Mouse (Mus musculus): ENCODE data around the gene Gm10964. TPM values are rescaled to one million over a fixed set of nuclear protein-coding genes. Genes with fewer than 3 reads are reported as not detected.

The Gm10964 gene
- polyA plus RNA-seq, 1 experiment from 2014 or later, result not detected

GRCm38 (mm10) chr3:103759261-103759970 lies 20.2 kb downstream of the Gm10964 start:
- ATAC-seq (replicated peaks; ENCODE audit: low FRiP score) (no peak), DNase-seq (ENCODE audit: low spot score) (no peak)
- Histone ChIP-seq H3K9me3 (ENCODE audit: control insufficient read depth, low read length) (no peaks in the 10 kb centered on the region), H3K27ac (ENCODE audit: low read depth, low read length) (no peak overlapping the region), H3K36me3 (ENCODE audit: control insufficient read depth, insufficient read depth, low read length) (peaks cover 35% of the 10 kb centered on the region), H3K9ac (ENCODE audit: low read depth, low read length) (no peak overlapping the region), H3K4me1 (replicated peaks; ENCODE audit: control insufficient read depth, insufficient read depth, low read length) (no peaks in the 10 kb centered on the region; the same call in 1 of the 2 replicates), H3K4me2 (no peak overlapping the region), H3K4me3 (ENCODE audit: low read depth, low read length) (no peak overlapping the region), H3K27me3 (replicated peaks; ENCODE audit: control insufficient read depth, insufficient read depth, low read length) (no peaks in the 10 kb centered on the region)
- 79% methylated on average over 5 of the region's 5 CpGs for WGBS

DNA sequence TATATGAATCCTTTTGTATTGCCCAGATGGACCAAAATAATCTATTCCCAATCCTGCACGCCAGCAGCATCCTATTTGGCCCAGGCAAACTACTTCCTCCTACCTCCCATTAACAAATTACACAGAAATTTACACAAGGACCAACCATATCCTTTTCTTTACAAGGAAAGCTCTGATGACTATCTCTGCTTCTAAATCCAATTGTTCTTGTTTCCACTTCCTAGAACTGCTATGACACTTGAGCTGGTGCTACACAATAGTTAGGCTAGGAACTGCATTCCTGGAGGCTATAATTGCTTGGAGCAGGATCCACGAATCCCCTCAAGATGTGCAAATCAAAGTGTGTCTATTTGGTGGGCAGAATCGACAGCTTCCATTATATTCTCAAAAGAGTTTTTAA lies 27.6 kb downstream of the Gm10964 start:
- ATAC-seq (replicated peaks; ENCODE audit: low FRiP score) (no peak), DNase-seq (ENCODE audit: low spot score) (no peak)
- Histone ChIP-seq H3K27ac (ENCODE audit: low read depth, low read length) (no peak overlapping the region), H3K4me2 (no peak overlapping the region), H3K4me3 (ENCODE audit: low read depth, low read length) (no peak overlapping the region), H3K36me3 (ENCODE audit: control insufficient read depth, insufficient read depth, low read length) (peaks cover 23% of the 10 kb centered on the region), H3K9ac (ENCODE audit: low read depth, low read length) (no peak overlapping the region), H3K27me3 (replicated peaks; ENCODE audit: control insufficient read depth, insufficient read depth, low read length) (no peaks in the 10 kb centered on the region), H3K9me3 (ENCODE audit: control insufficient read depth, low read length) (no peaks in the 10 kb centered on the region), H3K4me1 (replicated peaks; ENCODE audit: control insufficient read depth, insufficient read depth, low read length) (no peaks in the 10 kb centered on the region)
- 82% methylated on average over 3 of the region's 3 CpGs for WGBS

DNA sequence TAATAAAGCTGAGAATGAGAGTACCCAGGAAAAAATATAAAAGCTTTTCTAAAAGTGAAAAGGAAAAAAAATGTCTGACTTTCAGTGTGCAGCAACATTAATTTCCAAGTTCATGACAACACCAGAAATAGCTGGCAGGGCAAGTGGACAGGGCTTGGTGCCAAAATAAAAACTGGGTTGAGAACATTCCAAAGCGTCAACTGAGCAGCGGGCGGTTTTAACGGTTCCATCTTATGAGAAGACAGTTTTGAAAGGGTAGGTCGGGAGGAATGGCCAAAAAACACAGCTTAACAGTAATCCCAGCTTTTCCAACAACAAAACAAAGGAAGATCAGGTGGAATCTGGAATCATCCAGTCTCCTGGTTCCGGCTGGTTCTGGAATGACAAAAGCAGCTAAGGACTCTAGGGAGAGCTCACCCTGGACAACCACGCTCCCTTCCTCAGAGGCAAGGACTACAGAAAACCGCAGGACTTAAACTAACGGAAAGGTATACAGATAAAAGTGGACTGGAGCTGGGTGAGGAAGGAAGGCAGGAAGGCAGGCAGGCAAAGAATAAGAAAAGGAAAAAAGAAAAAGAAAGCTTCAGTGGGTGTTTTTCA lies 32.5 kb downstream of the Gm10964 start:
- Histone ChIP-seq H3K9ac (ENCODE audit: low read depth, low read length) (no peak overlapping the region), H3K9me3 (ENCODE audit: control insufficient read depth, low read length) (no peaks in the 10 kb centered on the region), H3K27me3 (replicated peaks; ENCODE audit: control insufficient read depth, insufficient read depth, low read length) (no peaks in the 10 kb centered on the region), H3K4me3 (ENCODE audit: low read depth, low read length) (no peak overlapping the region), H3K4me2 (no peak overlapping the region), H3K36me3 (ENCODE audit: control insufficient read depth, insufficient read depth, low read length) (peaks cover 12% of the 10 kb centered on the region), H3K4me1 (replicated peaks; ENCODE audit: control insufficient read depth, insufficient read depth, low read length) (no peaks in the 10 kb centered on the region), H3K27ac (ENCODE audit: low read depth, low read length) (no peak overlapping the region)
- 84% methylated on average over 9 of the region's 9 CpGs for WGBS
- DNase-seq (ENCODE audit: low spot score) (no peak), ATAC-seq (replicated peaks; ENCODE audit: low FRiP score) (no peak)

- Histone ChIP-seq H3K9me3 (ENCODE audit: control insufficient read depth, low read length) (no peaks in the 10 kb centered on the region), H3K36me3 (ENCODE audit: control insufficient read depth, insufficient read depth, low read length) (peaks cover 21% of the 10 kb centered on the region), H3K4me3 (ENCODE audit: low read depth, low read length) (no peak overlapping the region), H3K27ac (ENCODE audit: low read depth, low read length) (no peak overlapping the region), H3K27me3 (replicated peaks; ENCODE audit: control insufficient read depth, insufficient read depth, low read length) (no peaks in the 10 kb centered on the region), H3K4me2 (no peak overlapping the region), H3K4me1 (replicated peaks; ENCODE audit: control insufficient read depth, insufficient read depth, low read length) (no peaks in the 10 kb centered on the region), H3K9ac (ENCODE audit: low read depth, low read length) (no peak overlapping the region)
- ATAC-seq (replicated peaks; ENCODE audit: low FRiP score), result no peak
- DNase-seq (ENCODE audit: low spot score), result no peak
- whole genome bisulfite sequencing, result 80% methylated on average over 4 of the region's 4 CpGs
Observed at GRCm38 (mm10) chr3:103772846-103773245, 33.7 kb downstream of the Gm10964 start.

DNA sequence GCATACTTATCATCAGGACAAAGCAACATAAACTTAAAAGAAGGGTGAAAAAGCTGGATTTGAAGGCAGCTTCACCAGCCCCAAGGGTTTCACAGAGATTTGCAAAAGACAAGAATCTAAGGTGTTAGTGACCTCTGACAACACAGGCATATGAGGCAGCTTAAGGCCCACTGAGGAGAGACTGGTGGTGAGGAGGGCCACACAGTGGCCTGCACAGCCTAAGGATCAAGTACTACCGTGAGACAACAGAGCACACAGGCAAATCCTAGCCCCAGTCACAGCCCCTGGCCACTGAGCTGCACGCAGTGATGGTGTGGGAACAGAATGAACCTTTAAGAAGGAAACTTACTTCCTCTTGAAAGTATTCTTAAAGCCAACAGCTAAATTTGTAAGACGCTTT lies 34.3 kb downstream of the Gm10964 start:
- 85% methylated on average over 3 of the region's 3 CpGs for WGBS
- no peak overlapping the region for H3K4me3 ChIP-seq (ENCODE audit: low read depth, low read length)
- no peak for ATAC-seq (replicated peaks; ENCODE audit: low FRiP score)
- H3K36me3 ChIP-seq (ENCODE audit: control insufficient read depth, insufficient read depth, low read length), result peaks cover 22% of the 10 kb centered on the region
- H3K9ac ChIP-seq (ENCODE audit: low read depth, low read length), result no peak overlapping the region
- no peak overlapping the region for H3K4me2 ChIP-seq
- H3K4me1 ChIP-seq (replicated peaks; ENCODE audit: control insufficient read depth, insufficient read depth, low read length), result no peaks in the 10 kb centered on the region
- H3K27me3 ChIP-seq (replicated peaks; ENCODE audit: control insufficient read depth, insufficient read depth, low read length), result no peaks in the 10 kb centered on the region
- no peak for DNase-seq (ENCODE audit: low spot score)
- no peaks in the 10 kb centered on the region for H3K9me3 ChIP-seq (ENCODE audit: control insufficient read depth, low read length)
- no peak overlapping the region for H3K27ac ChIP-seq (ENCODE audit: low read depth, low read length)

DNA sequence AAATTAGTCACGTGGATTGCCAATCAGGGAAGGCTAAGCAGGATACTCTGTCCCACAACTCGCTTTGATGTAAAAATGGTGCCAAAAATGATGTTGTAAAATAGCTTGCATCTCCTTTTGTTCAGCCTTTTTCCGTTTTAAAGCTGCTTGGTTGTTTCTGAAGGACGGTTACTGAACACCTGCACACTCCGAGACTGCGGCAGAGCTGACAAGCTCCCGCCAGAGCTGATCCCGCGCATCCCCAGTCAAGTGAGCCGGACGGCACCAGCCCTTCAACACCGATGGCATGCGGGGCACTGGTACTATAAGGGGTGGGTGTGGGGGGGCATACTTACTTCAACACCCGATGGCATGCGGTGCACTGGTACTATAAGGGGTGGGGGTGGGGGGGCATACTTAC lies 34.8 kb downstream of the Gm10964 start:
- 88% methylated on average over 15 of the region's 15 CpGs for WGBS
- Histone ChIP-seq H3K9ac (ENCODE audit: low read depth, low read length) (no peak overlapping the region), H3K36me3 (ENCODE audit: control insufficient read depth, insufficient read depth, low read length) (peaks cover 20% of the 10 kb centered on the region)

GRCm38 (mm10) chr3:103777940-103778339 lies 38.8 kb downstream of the Gm10964 start:
- H3K4me3 ChIP-seq (ENCODE audit: low read depth, low read length), result no peak overlapping the region
- H3K9ac ChIP-seq (ENCODE audit: low read depth, low read length), result no peak overlapping the region
- DNase-seq (ENCODE audit: low spot score) (no peak), ATAC-seq (replicated peaks; ENCODE audit: low FRiP score) (no peak)
- peaks cover 6% of the 10 kb centered on the region for H3K4me1 ChIP-seq (replicated peaks; ENCODE audit: control insufficient read depth, insufficient read depth, low read length)
- H3K27ac ChIP-seq (ENCODE audit: low read depth, low read length), result no peak overlapping the region
- no peaks in the 10 kb centered on the region for H3K27me3 ChIP-seq (replicated peaks; ENCODE audit: control insufficient read depth, insufficient read depth, low read length)
- WGBS, result 86% methylated on average over 11 of the region's 11 CpGs
- no peaks in the 10 kb centered on the region for H3K9me3 ChIP-seq (ENCODE audit: control insufficient read depth, low read length)
- H3K36me3 ChIP-seq (ENCODE audit: control insufficient read depth, insufficient read depth, low read length), result peaks cover 13% of the 10 kb centered on the region
- H3K4me2 ChIP-seq, result no peak overlapping the region

More for the DNA sequence above, 34.8 kb downstream of the Gm10964 start:
- H3K4me1 ChIP-seq (replicated peaks; ENCODE audit: control insufficient read depth, insufficient read depth, low read length), result no peaks in the 10 kb centered on the region
- H3K9me3 ChIP-seq (ENCODE audit: control insufficient read depth, low read length), result no peaks in the 10 kb centered on the region
- DNase-seq (ENCODE audit: low spot score), result no peak
- no peak overlapping the region for H3K27ac ChIP-seq (ENCODE audit: low read depth, low read length)
- no peaks in the 10 kb centered on the region for H3K27me3 ChIP-seq (replicated peaks; ENCODE audit: control insufficient read depth, insufficient read depth, low read length)
- H3K4me2 ChIP-seq, result no peak overlapping the region
- H3K4me3 ChIP-seq (ENCODE audit: low read depth, low read length), result no peak overlapping the region
- ATAC-seq (replicated peaks; ENCODE audit: low FRiP score), result no peak

- Histone ChIP-seq H3K9ac (ENCODE audit: low read depth, low read length) (no peak overlapping the region), H3K27me3 (replicated peaks; ENCODE audit: control insufficient read depth, insufficient read depth, low read length) (no peaks in the 10 kb centered on the region), H3K27ac (ENCODE audit: low read depth, low read length) (no peak overlapping the region), H3K4me1 (replicated peaks; ENCODE audit: control insufficient read depth, insufficient read depth, low read length) (peaks cover 11% of the 10 kb centered on the region), H3K9me3 (ENCODE audit: control insufficient read depth, low read length) (no peaks in the 10 kb centered on the region), H3K36me3 (ENCODE audit: control insufficient read depth, insufficient read depth, low read length) (peaks cover 13% of the 10 kb centered on the region), H3K4me2 (no peak overlapping the region), H3K4me3 (ENCODE audit: low read depth, low read length) (no peak overlapping the region)
- WGBS, result 71% methylated on average over 6 of the region's 6 CpGs
- no peak for ATAC-seq (replicated peaks; ENCODE audit: low FRiP score)
- DNase-seq (ENCODE audit: low spot score), result no peak
Observed at GRCm38 (mm10) chr3:103778660-103779059, 39.5 kb downstream of the Gm10964 start.

- Histone ChIP-seq H3K27ac (ENCODE audit: low read depth, low read length) (no peak overlapping the region), H3K36me3 (ENCODE audit: control insufficient read depth, insufficient read depth, low read length) (peaks cover 13% of the 10 kb centered on the region), H3K4me3 (ENCODE audit: low read depth, low read length) (no peak overlapping the region), H3K9me3 (ENCODE audit: control insufficient read depth, low read length) (no peaks in the 10 kb centered on the region), H3K4me2 (no peak overlapping the region), H3K27me3 (replicated peaks; ENCODE audit: control insufficient read depth, insufficient read depth, low read length) (no peaks in the 10 kb centered on the region), H3K9ac (ENCODE audit: low read depth, low read length) (no peak overlapping the region), H3K4me1 (replicated peaks; ENCODE audit: control insufficient read depth, insufficient read depth, low read length) (peaks cover 17% of the 10 kb centered on the region)
- WGBS, result 70% methylated on average over 7 of the region's 7 CpGs
- ATAC-seq (replicated peaks; ENCODE audit: low FRiP score) (no peak), DNase-seq (ENCODE audit: low spot score) (no peak)
Observed at GRCm38 (mm10) chr3:103779183-103779582, 40.0 kb downstream of the Gm10964 start.
